28 mouse cellular contexts compared by ENCODE assay signal in genomic region chr3:10917056-10917455, GRCm38 (mm10).
DNase-seq lines count a peak whose midpoint lies in the region; ATAC-seq and TF ChIP-seq lines count a peak whose summit lies in the region.
"Had no signal": no experiment of that assay in that cellular context is flagged by ENCODE, and none has a peak within 500 bp of the region (broad histone marks: within the 10 kb centered on the region; RNA-seq: fewer than 3 reads in every experiment).

No protein-coding gene starts in this region.

- H3K4me1 ChIP-seq in ES-E14 (ENCODE audit: control insufficient read depth in 2 of 2, insufficient read depth in 2 of 2, low read length in 2 of 2, poor library complexity in 1 of 2): peaks cover 0 to 6% of the 10 kb centered on the region in 2 experiments; a peak in 2 of 4 replicates
- no peaks in the 10 kb centered on the region for H3K4me1 ChIP-seq in lung, postnatal 0 days (ENCODE audit: insufficient read depth, low read depth, low read length)
- H3K4me1 ChIP-seq: embryonic facial prominence, embryonic 15.5 days; heart, embryonic 12.5 days; heart, embryonic 15.5 days; hindbrain, embryonic 10.5 days; hindbrain, embryonic 13.5 days; intestine, embryonic 15.5 days had no signal

- no peak overlapping the region; the same call in 1 of the 2 replicates for H3K27ac ChIP-seq in ES-E14 (ENCODE audit: insufficient read depth, low read depth, low read length, poor library complexity, severe bottlenecking)
- H3K27ac ChIP-seq in lung, postnatal 0 days (ENCODE audit: low read length): no peak overlapping the region
- H3K27ac ChIP-seq: embryonic facial prominence, embryonic 15.5 days; heart, embryonic 15.5 days; hindbrain, embryonic 10.5 days; hindbrain, embryonic 13.5 days; intestine, embryonic 15.5 days had no signal

- no peak overlapping the region for H3K9ac ChIP-seq in ES-E14 (ENCODE audit: insufficient read depth, low read depth, low read length, poor library complexity, severe bottlenecking)
- no peak overlapping the region for H3K9ac ChIP-seq in lung, postnatal 0 days (replicated peaks; ENCODE audit: low read depth)
- H3K9ac ChIP-seq: embryonic facial prominence, embryonic 15.5 days; forebrain, postnatal 0 days; heart, embryonic 12.5 days; heart, embryonic 15.5 days; hindbrain, embryonic 13.5 days; intestine, embryonic 15.5 days had no signal

- TF ChIP-seq CTCF in lung, postnatal 0 days (IDR thresholded peaks at IDR 0.05): no peak

- no peak for ATAC-seq in lung, postnatal 0 days
- ATAC-seq: CD4-positive, CD25-positive, alpha-beta regulatory T cell, adult 4 months; forebrain, embryonic 14.5 days; forebrain, postnatal 0 days; hindbrain, embryonic 16.5 days; intestine, embryonic 15.5 days had no signal

- WGBS in lung, postnatal 0 days: 83% methylated on average over 3 of the region's 3 CpGs

- no peak overlapping the region for H3K4me2 ChIP-seq in lung, postnatal 0 days (replicated peaks; ENCODE audit: low read depth, low read length)
- H3K4me2 ChIP-seq: embryonic facial prominence, embryonic 15.5 days; heart, embryonic 12.5 days; heart, embryonic 15.5 days; hindbrain, embryonic 13.5 days; intestine, embryonic 15.5 days had no signal

- TF ChIP-seq EP300 in lung, postnatal 0 days (IDR thresholded peaks at IDR 0.05): no peak

- DNase-seq in ES-CJ7 (ENCODE audit: low read depth, low spot score) (peak; percentile 79), ES-E14 (ENCODE audit: low read depth, low spot score) (peak; percentile 36), R1 (ENCODE audit: low read depth, low spot score) (peak; percentile 96)
- DNase-seq in lung, postnatal 0 days (ENCODE audit: low spot score): no peak
- no peak for DNase-seq in embryo, embryonic 10.5 days (ENCODE audit: low spot score)
- no peak for DNase-seq in yolk sac, embryonic 10.5 days (ENCODE audit: low spot score)
- DNase-seq: adrenal gland, adult 2 months; adrenal gland, postnatal 14 days; cerebellum, adult 11 months; cerebellum, adult 2 months; cerebellum, adult 9-11 months; cerebellum, postnatal 25 days; embryo, embryonic 11 days; forebrain, postnatal 0 days; gastrocnemius, postnatal 25 days; heart, adult 18-20 months; heart, postnatal 10 days; heart, postnatal 36 days had no signal

- no peaks in the 10 kb centered on the region for H3K36me3 ChIP-seq in ES-E14 (ENCODE audit: control insufficient read depth, insufficient read depth, low read length, poor library complexity, severe bottlenecking)
- no peaks in the 10 kb centered on the region for H3K36me3 ChIP-seq in lung, postnatal 0 days (ENCODE audit: insufficient read depth, low read length)
- H3K36me3 ChIP-seq: embryonic facial prominence, embryonic 15.5 days; G1E; heart, embryonic 12.5 days; heart, embryonic 15.5 days; hindbrain, embryonic 10.5 days; hindbrain, embryonic 13.5 days; intestine, embryonic 15.5 days had no signal

- in situ Hi-C loops in ES-E14 (cut with MboI; ENCODE audit: low sequenced_read_pairs in 2 of 2, unreplicated experiment in 2 of 2): no loop called here

- H3K4me3 ChIP-seq in ES-E14 (ENCODE audit: insufficient read depth in 1 of 2, low read depth in 1 of 2, low read length in 2 of 2, poor library complexity in 1 of 2, severe bottlenecking in 1 of 2): no peak overlapping the region
- H3K4me3 ChIP-seq in lung, postnatal 0 days (ENCODE audit: low read depth, low read length): no peak overlapping the region
- H3K4me3 ChIP-seq: embryonic facial prominence, embryonic 15.5 days; heart, embryonic 12.5 days; heart, embryonic 15.5 days; hindbrain, embryonic 10.5 days; hindbrain, embryonic 13.5 days; intestine, embryonic 15.5 days had no signal

- H3K27me3 ChIP-seq in lung, postnatal 0 days (replicated peaks; ENCODE audit: insufficient read depth, low read length): no peaks in the 10 kb centered on the region
- H3K27me3 ChIP-seq: embryonic facial prominence, embryonic 15.5 days; heart, embryonic 12.5 days; heart, embryonic 15.5 days; hindbrain, embryonic 13.5 days; intestine, embryonic 15.5 days had no signal

- H3K9me3 ChIP-seq in ES-E14 (ENCODE audit: control insufficient read depth, insufficient read depth, low read depth, low read length): 0 out of 2 replicates have a peak, but pooled peaks cover 1% of the 10 kb centered on the region
- H3K9me3 ChIP-seq in lung, postnatal 0 days (ENCODE audit: low read length): no peaks in the 10 kb centered on the region
- H3K9me3 ChIP-seq: embryonic facial prominence, embryonic 15.5 days; G1E; heart, embryonic 12.5 days; heart, embryonic 15.5 days; hindbrain, embryonic 10.5 days; hindbrain, embryonic 13.5 days; intestine, embryonic 15.5 days had no signal

TF ChIP-seq in ES-E14, 5 proteins besides CTCF, POLR2A, EP300 and RAD21:
- TF ChIP-seq HCFC1 (IDR thresholded peaks at IDR 0.05; ENCODE audit: borderline replicate concordance, insufficient read depth, low read length): no peak
- TF ChIP-seq CHD2 (IDR thresholded peaks at IDR 0.05; ENCODE audit: low read depth, low read length): peak; percentile 41; the same call in 1 of the 2 replicates

Comparison
In these comparisons a context has a peak if more than half of its experiments do, and no peak if none do; other contexts are left out.
1. DNase-seq: peak in ES-CJ7 (single experiment), ES-E14 (single experiment) and R1 (single experiment); none in lung, postnatal 0 days (single experiment), embryo, embryonic 10.5 days (single experiment) and yolk sac, embryonic 10.5 days (single experiment).